Mouse (Mus musculus) limb, embryonic 14.5 days (tissue): ENCODE measurements at regions not wholly inside any gene's neighbourhood (a gene's known extent, or its start where the extent isn't known, plus 50 kb on each side); places are given as distances from the start of the nearest gene placed in this dataset.

ENCODE experiments used
- ATAC-seq: fragments of 200-750 bp; cut with Nextera tagmentation; 2 replicates; pipeline ENCODE4 v1.8.0; 2017; ENCODE audit warnings: low read depth, moderate number of reproducible peaks, moderate TSS enrichment; ENCODE audit not compliant: low FRiP score
- DNase-seq: peaks from one replicate; pipeline ENCODE4 v3.0.0-alpha.2; 2015; ENCODE audit warnings: low spot score
- H3K27ac ChIP-seq: fragments of 300-500 bp; sonication (generic); replicated peaks from 2 replicates; pipeline ENCODE4 v1.5.1; 2014; ENCODE audit warnings: low read depth, mild to moderate bottlenecking, low read length, moderate library complexity, mixed read lengths
- H3K27me3 ChIP-seq: fragments of 300-500 bp; sonication (generic); 2 replicates; pipeline ENCODE4 v1.6.1; 2014; ENCODE audit warnings: low read length, mixed read lengths; ENCODE audit not compliant: control insufficient read depth, insufficient read depth
- H3K36me3 ChIP-seq: fragments of 300-500 bp; sonication (generic); 2 replicates; pipeline ENCODE4 v1.6.1; 2014; ENCODE audit warnings: mild to moderate bottlenecking, low read length, moderate library complexity, mixed read lengths; ENCODE audit not compliant: control insufficient read depth, insufficient read depth
- H3K4me1 ChIP-seq: fragments of 300-500 bp; sonication (generic); 2 replicates; pipeline ENCODE4 v1.6.1; 2014; ENCODE audit warnings: antibody characterized with exemption, low read length, mixed read lengths; ENCODE audit not compliant: control insufficient read depth, insufficient read depth
- H3K4me2 ChIP-seq: fragments of 300-500 bp; sonication (generic); replicated peaks from 2 replicates; pipeline ENCODE4 v1.6.1; 2014; ENCODE audit warnings: low read depth, mild to moderate bottlenecking, low read length, moderate library complexity; ENCODE audit not compliant: severe bottlenecking
- H3K4me3 ChIP-seq: fragments of 300-500 bp; sonication (generic); replicated peaks from 2 replicates; pipeline ENCODE4 v1.5.1; 2014; ENCODE audit warnings: low read length
- H3K9ac ChIP-seq: fragments of 300-500 bp; sonication (generic); 2 replicates; pipeline ENCODE4 v1.6.1; 2014; ENCODE audit warnings: mild to moderate bottlenecking, low read depth, low read length, moderate library complexity; ENCODE audit not compliant: severe bottlenecking
- H3K9me3 ChIP-seq: fragments of 300-500 bp; sonication (generic); 2 replicates; pipeline ENCODE4 v1.6.1; 2016; ENCODE audit warnings: low read length; ENCODE audit not compliant: control insufficient read depth
- POLR2A ChIP-seq: fragments of 200-500 bp; IDR thresholded peaks from 2 replicates; pipeline ENCODE4 v1.8.0; 2012; ENCODE audit warnings: inconsistent platforms, mild to moderate bottlenecking, moderate library complexity, borderline replicate concordance; ENCODE audit not compliant: insufficient read depth, insufficient read length; ENCODE audit errors: extremely low read depth
- WGBS: fragments of 180-500 bp; shearing (Covaris S2); extraction: QIAGEN DNeasy Blood & Tissue Kit; methylation state at CpG from one replicate; pipeline ENCODE4 v1.1.7; 2014; 5-methylcytosine and 5-hydroxymethylcytosine counted together

DNA sequence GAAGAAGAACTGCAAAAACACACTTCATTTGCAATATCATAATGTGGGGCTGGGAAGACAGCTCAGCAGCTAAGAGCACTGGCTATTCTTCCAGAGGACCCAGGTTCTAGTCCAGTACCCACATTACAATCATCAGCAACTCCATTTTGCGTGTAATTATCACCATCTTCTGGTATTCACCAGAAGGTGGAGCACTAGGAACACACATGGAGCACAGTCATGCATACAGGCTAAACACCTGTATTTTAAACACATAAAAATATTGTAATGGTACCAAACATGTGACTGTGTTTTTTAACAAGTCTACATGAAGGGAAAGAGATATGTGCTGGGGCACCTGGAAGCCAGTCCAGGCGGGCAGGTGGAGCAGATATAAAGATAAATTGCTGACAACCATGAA lies 55.0 kb upstream of the Slc22a8 start:
- no peak overlapping the region for H3K9ac ChIP-seq
- ATAC-seq (no peak), DNase-seq (no peak)
- TF ChIP-seq POLR2A: no peak
- no peaks in the 10 kb centered on the region for H3K9me3 ChIP-seq
- no peaks in the 10 kb centered on the region for H3K27me3 ChIP-seq
- no peak overlapping the region for H3K4me2 ChIP-seq
- no peaks in the 10 kb centered on the region for H3K4me1 ChIP-seq
- H3K4me3 ChIP-seq: no peak overlapping the region
- no peaks in the 10 kb centered on the region for H3K36me3 ChIP-seq
- 66% methylated on average over 2 of the region's 2 CpGs for WGBS
- H3K27ac ChIP-seq: no peak overlapping the region
